Mouse (Mus musculus) midbrain, embryonic 14.5 days (tissue): Measurements from ENCODE around the gene Srrt. TPM values are rescaled to one million over a fixed set of nuclear protein-coding genes. Genes with fewer than 3 reads are reported as not detected.

ENCODE experiments used
- ATAC-seq: fragments of 200-750 bp; cut with Nextera tagmentation; 2 replicates; pipeline ENCODE4 v1.8.0; 2017; ENCODE audit warnings: moderate number of reproducible peaks, moderate library complexity; ENCODE audit not compliant: low FRiP score, low TSS enrichment
- DNase-seq: peaks from one replicate; pipeline ENCODE4 v3.0.0-alpha.2; 2015
- H3K27ac ChIP-seq: fragments of 300-500 bp; sonication (generic); replicated peaks from 2 replicates; pipeline ENCODE4 v1.5.1; 2014; ENCODE audit warnings: mild to moderate bottlenecking, low read depth, low read length, moderate library complexity
- H3K27me3 ChIP-seq: fragments of 300-500 bp; sonication (generic); 2 replicates; pipeline ENCODE4 v1.6.1; 2014; ENCODE audit warnings: low read length, control low read depth, mixed read lengths; ENCODE audit not compliant: control insufficient read depth, insufficient read depth
- H3K36me3 ChIP-seq: fragments of 300-500 bp; sonication (generic); 2 replicates; pipeline ENCODE4 v1.6.1; 2014; ENCODE audit warnings: low read length, control low read depth; ENCODE audit not compliant: control insufficient read depth, insufficient read depth
- H3K4me1 ChIP-seq: fragments of 300-500 bp; sonication (generic); 2 replicates; pipeline ENCODE4 v1.6.1; 2014; ENCODE audit warnings: mild to moderate bottlenecking, antibody characterized with exemption, low read length, control low read depth; ENCODE audit not compliant: control insufficient read depth, insufficient read depth
- H3K4me2 ChIP-seq: fragments of 300-500 bp; sonication (generic); 2 replicates; pipeline ENCODE4 v1.6.1; 2014; ENCODE audit warnings: mild to moderate bottlenecking, low read length, moderate library complexity
- H3K4me3 ChIP-seq: fragments of 300-500 bp; sonication (generic); replicated peaks from 2 replicates; pipeline ENCODE4 v1.5.1; 2014; ENCODE audit warnings: low read depth, low read length
- H3K9ac ChIP-seq: fragments of 300-500 bp; sonication (generic); replicated peaks from 2 replicates; pipeline ENCODE4 v1.6.1; 2014; ENCODE audit warnings: mild to moderate bottlenecking, low read length, moderate library complexity
- H3K9me3 ChIP-seq: fragments of 300-500 bp; sonication (generic); 2 replicates; pipeline ENCODE4 v1.6.1; 2016; ENCODE audit warnings: low read length, control low read depth, mixed read lengths; ENCODE audit not compliant: control insufficient read depth
- WGBS: fragments of 180-500 bp; shearing (Covaris S2); extraction: QIAGEN DNeasy Blood & Tissue Kit; methylation state at CpG from one replicate; pipeline ENCODE4 v1.1.7; 2014; 5-methylcytosine and 5-hydroxymethylcytosine counted together
- polyA plus RNA-seq: library from polyadenylated mRNA; unstranded; fragments of >200 nt; fragmentation: Nextera tagmentation; extraction: Ambion mirVana; gene quantifications from 2 replicates; pipeline ENCODE4 v1.2.1, GENCODE M21; 2014

Srrt gene
- polyA plus RNA-seq: 82.0 and 95.9 TPM in 2 replicates

- peaks cover 34% of the 10 kb centered on the region for H3K36me3 ChIP-seq
These were observed at the start of gene Srrt for GRCm38 (mm10) chr5:137307071-137307912. Srrt (minus strand) TSS chr5:137307674.

GRCm38 (mm10) chr5:137354091-137354490, 46.6 kb upstream of the Srrt start:
- Histone ChIP-seq H3K27ac (no peak overlapping the region), H3K4me1 (peaks cover 19% of the 10 kb centered on the region), H3K9me3 (no peaks in the 10 kb centered on the region), H3K36me3 (0 out of 2 replicates have a peak, but pooled peaks cover 13% of the 10 kb centered on the region), H3K4me3 (no peak overlapping the region), H3K9ac (no peak overlapping the region), H3K27me3 (peaks cover 7% of the 10 kb centered on the region; the same call in 1 of the 2 replicates), H3K4me2 (no peak overlapping the region)
- ATAC-seq (no peak), DNase-seq (no peak)
- 85% methylated on average over 17 of the region's 17 CpGs for WGBS

More at GRCm38 (mm10) chr5:137307071-137307912, at the start of gene Srrt:
- Histone ChIP-seq H3K27ac (peak within 1 kb of the TSS; percentile 97), H3K9ac (peak within 1 kb of the TSS; percentile 98), H3K9me3 (no peaks in the 10 kb centered on the region), H3K4me1 (peaks cover 20% of the 10 kb centered on the region), H3K4me3 (peak within 1 kb of the TSS; percentile 89), H3K27me3 (no peaks in the 10 kb centered on the region), H3K4me2 (peak within 1 kb of the TSS; percentile 89)
- ATAC-seq (peak; percentile 90), DNase-seq (peak; percentile 97)
- under 1% methylated on average over 71 of the region's 72 CpGs for WGBS

GRCm38 (mm10) chr5:137352011-137352975, 44.8 kb upstream of the Srrt start:
- DNase-seq (peak; percentile 18), ATAC-seq (no peak)
- H3K9ac ChIP-seq: peak overlapping the region; percentile 3; the same call in 1 of the 2 replicates
- H3K4me1 ChIP-seq: peaks cover 29% of the 10 kb centered on the region
- WGBS: 21% methylated on average over 16 of the region's 16 CpGs
- H3K4me2 ChIP-seq: peak overlapping the region; percentile 90
- H3K27ac ChIP-seq: no peak overlapping the region
- 0 out of 2 replicates have a peak, but pooled peaks cover 7% of the 10 kb centered on the region for H3K36me3 ChIP-seq
- no peaks in the 10 kb centered on the region for H3K9me3 ChIP-seq
- peak overlapping the region; percentile 55 for H3K4me3 ChIP-seq
- peaks cover 8% of the 10 kb centered on the region; the same call in 1 of the 2 replicates for H3K27me3 ChIP-seq

- 7% methylated on average over 4 of the region's 4 CpGs for WGBS
- DNase-seq: no peak
- Histone ChIP-seq H3K36me3 (0 out of 2 replicates have a peak, but pooled peaks cover 4% of the 10 kb centered on the region), H3K4me1 (peaks cover 29% of the 10 kb centered on the region), H3K27ac (no peak overlapping the region), H3K9me3 (no peaks in the 10 kb centered on the region), H3K27me3 (peaks cover 8% of the 10 kb centered on the region; the same call in 1 of the 2 replicates), H3K4me3 (peak overlapping the region; percentile 55), H3K9ac (peak overlapping the region; percentile 60; the same call in 1 of the 2 replicates), H3K4me2 (peak overlapping the region; percentile 90)
- ATAC-seq: no peak
These were observed 43.9 kb upstream of the Srrt start for GRCm38 (mm10) chr5:137351394-137351793.

- DNase-seq (no peak), ATAC-seq (no peak)
- Histone ChIP-seq H3K9me3 (no peaks in the 10 kb centered on the region), H3K9ac (peak overlapping the region; percentile 60; the same call in 1 of the 2 replicates), H3K36me3 (0 out of 2 replicates have a peak, but pooled peaks cover 2% of the 10 kb centered on the region), H3K4me1 (peaks cover 29% of the 10 kb centered on the region), H3K4me3 (peak overlapping the region; percentile 55), H3K4me2 (peak overlapping the region; percentile 90), H3K27ac (no peak overlapping the region), H3K27me3 (peaks cover 8% of the 10 kb centered on the region; the same call in 1 of the 2 replicates)
- WGBS: under 1% methylated on average over 8 of the region's 8 CpGs
These were observed 43.5 kb upstream of the Srrt start for GRCm38 (mm10) chr5:137351058-137351380.

GRCm38 (mm10) chr5:137350205-137351057, 43.0 kb upstream of the Srrt start:
- ATAC-seq: no peak; the same call in none of the 2 replicates
- peaks cover 29% of the 10 kb centered on the region for H3K4me1 ChIP-seq
- under 1% methylated on average over 55 of the region's 55 CpGs for WGBS
- no peaks in the 10 kb centered on the region for H3K36me3 ChIP-seq
- H3K9me3 ChIP-seq: no peaks in the 10 kb centered on the region
- DNase-seq: peak; percentile 60
- H3K4me2 ChIP-seq: peak overlapping the region; percentile 90
- H3K4me3 ChIP-seq: peak overlapping the region; percentile 55
- peak overlapping the region; percentile 60 for H3K9ac ChIP-seq
- H3K27me3 ChIP-seq: peaks cover 8% of the 10 kb centered on the region; the same call in 1 of the 2 replicates
- H3K27ac ChIP-seq: peak overlapping the region; percentile 60

GRCm38 (mm10) chr5:137349384-137350204, 42.1 kb upstream of the Srrt start, which contains the start of gene Ephb4:
Ephb4 (plus strand) TSS chr5:137350109.
- Histone ChIP-seq H3K4me3 (peak within 1 kb of the TSS; percentile 55), H3K9me3 (no peaks in the 10 kb centered on the region), H3K4me1 (peaks cover 29% of the 10 kb centered on the region), H3K36me3 (no peaks in the 10 kb centered on the region), H3K4me2 (peak within 1 kb of the TSS; percentile 90), H3K27me3 (peaks cover 8% of the 10 kb centered on the region; the same call in 1 of the 2 replicates), H3K27ac (peak within 1 kb of the TSS; percentile 60), H3K9ac (peak within 1 kb of the TSS; percentile 60)
- DNase-seq: peak; percentile 84
- peak; percentile 89 for ATAC-seq
- under 1% methylated on average over 32 of the region's 32 CpGs for WGBS
